Mouse (Mus musculus) forelimb bud, embryonic 11.5 days (tissue): ENCODE data around the gene Hist2h2aa1.
"Not testable (repeated sequence)": the region's sequence is repeated elsewhere in the genome, so short reads cannot be mapped to it uniquely, and the experiment has no call there.

Experiments used
- DNase-seq: peaks from one replicate; pipeline ENCODE4 v3.0.0-alpha.2; 2012; ENCODE audit warnings: low read depth, low spot score

Hist2h2aa1 gene

DNA sequence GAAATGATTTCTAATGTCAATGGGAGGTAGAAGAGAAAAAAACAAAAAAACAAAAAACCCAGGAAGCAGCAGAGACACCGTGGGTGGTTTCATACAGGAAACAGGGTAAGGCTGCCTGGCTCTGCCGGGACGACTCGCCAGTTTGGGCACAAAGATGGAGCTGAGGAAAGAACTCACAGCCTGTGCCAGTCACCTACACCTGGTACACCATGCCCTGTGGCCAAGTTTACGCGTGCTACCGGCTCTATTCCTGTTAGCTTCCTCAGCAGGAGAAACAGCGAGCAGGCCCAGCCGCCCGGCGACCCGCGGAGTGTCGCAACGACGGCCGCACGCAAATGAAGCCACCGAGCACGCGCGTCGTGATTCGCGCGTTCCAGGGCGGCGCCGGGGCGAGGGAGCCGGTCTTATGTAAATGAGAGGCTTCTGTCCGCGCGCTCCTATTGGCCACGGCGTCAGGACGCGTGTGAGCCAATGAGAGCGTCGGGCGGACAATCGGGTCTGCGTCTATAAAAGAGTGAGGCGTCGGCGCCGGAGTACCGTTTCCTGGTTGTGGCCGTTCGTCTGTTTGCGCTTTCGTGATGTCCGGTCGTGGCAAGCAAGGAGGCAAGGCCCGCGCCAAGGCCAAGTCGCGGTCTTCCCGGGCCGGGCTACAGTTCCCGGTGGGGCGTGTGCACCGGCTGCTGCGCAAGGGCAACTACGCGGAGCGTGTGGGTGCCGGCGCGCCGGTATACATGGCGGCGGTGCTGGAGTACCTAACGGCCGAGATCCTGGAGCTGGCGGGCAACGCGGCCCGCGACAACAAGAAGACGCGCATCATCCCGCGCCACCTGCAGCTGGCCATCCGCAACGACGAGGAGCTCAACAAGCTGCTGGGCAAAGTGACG lies at the start of gene Hist2h2aa1:
Hist2h2aa1 (plus strand) TSS at position 495 of the 884 bp plus-strand sequence.
- peak; percentile 76 for DNase-seq

DNA sequence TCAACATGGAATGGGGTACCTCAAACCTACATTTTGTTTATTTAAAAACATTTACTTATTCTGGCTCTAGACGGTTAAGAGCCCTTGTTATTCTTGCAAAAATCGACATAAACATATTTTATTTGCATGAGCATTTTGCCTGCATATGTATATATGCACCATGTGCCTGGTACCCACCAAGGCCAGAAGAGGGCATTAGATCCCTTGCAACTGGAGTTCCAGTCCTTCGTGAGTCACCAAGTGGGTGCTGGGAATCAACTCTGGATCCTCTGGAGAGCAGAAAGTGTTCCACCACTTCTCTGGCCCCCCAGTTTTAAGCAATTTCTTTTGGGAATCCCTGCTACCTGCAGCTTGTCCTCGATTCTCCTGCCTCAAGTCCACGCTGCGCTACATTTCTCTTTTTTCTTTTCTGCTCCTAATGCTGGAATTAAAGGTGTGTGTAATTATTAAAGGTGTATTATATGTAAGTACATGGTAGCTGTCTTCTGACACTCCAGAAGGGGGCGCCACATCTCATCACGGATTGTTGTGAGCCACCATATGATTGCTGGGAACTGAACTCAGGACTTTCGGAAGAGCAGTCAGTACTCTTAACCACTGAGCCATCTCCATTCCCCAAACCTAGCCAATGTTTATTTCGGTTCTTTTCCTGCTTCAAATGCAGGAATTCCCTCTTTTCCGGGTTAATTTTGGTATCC lies 49.5 kb upstream of the Hist2h2aa1 start:
- no peak for DNase-seq

DNA sequence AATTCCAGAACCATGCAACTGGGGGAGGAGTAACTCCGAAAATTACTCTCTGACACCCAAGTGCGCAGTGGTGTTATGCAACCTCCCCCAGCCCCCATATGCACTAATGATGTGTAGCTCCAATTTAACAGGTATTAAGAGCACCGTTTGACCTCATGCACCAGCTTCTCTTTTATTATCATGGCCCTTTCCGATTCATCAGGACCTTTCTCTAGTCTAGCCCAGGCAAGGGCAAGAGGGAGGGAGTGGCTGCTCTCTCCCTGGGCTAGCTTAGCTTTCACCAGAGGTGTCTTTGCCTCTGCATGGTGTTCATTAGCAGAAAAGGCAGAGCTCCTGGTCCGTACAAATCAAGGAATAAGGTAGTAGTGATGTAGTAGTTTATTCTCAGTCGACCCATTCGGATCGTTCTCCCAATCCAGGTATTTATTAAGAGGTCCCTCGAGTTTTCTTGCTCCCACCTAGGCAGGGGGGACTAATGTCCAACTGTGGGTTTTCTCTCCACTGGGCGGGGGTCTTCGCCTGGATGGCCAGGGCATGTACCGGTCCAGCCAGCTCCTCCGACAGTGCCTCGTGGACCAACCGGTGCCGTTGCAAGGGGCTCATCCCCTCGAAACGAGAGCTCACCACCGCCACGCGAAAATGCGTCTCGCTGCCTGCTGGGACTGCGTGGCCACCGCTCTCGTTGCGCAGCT lies 48.7 kb upstream of the Hist2h2aa1 start:
- DNase-seq: no peak

DNA sequence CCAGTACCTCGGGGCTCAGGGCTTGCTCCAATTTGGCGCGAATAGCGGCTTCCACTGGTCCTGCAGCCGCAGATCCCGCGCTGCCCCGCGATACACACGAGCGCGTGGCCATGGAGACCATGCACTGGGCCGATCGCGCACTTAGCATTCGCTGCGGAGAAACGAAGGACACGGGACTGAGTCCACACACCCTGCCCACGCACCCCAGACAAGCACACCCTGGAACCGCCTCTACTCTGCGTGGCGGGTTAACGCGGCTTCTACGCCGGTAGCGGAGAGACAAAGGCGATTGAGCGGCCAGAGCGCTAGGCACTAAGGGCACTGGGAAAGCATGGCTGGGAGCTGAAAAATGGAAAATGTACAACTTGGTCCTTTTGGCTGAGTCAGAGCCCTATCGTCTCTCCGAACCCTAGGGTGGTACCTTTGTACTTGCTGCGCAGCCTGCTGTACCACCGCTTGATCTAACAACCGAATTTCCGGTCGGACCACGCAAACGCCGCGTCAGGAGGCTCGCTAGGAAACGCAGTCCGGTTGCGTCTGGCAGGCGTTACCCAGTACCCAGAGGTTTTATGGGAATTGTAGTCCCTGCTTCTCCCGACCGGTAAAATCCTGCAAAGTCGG lies 48.1 kb upstream of the Hist2h2aa1 start:
- peak; percentile 92 for DNase-seq

DNA sequence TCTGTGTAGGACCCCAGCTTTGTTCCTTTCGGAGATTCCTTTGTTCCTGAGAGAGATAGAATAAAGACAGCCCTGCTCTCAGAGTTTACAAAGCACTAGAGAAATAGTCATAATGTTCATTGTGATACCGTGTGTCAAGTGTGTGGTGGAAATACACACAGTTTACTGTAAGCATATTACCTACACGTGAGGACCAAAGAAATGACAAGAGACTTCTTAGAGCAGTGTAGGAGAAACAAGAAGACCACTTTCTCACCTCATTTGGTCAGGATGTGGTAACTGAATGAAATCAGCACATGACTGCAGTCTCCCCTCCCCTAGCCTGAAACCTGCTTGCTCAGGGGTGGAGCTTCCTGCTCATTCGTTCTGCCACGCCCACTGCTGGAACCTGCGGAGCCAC lies 47.1 kb upstream of the Hist2h2aa1 start:
- no peak for DNase-seq

DNA sequence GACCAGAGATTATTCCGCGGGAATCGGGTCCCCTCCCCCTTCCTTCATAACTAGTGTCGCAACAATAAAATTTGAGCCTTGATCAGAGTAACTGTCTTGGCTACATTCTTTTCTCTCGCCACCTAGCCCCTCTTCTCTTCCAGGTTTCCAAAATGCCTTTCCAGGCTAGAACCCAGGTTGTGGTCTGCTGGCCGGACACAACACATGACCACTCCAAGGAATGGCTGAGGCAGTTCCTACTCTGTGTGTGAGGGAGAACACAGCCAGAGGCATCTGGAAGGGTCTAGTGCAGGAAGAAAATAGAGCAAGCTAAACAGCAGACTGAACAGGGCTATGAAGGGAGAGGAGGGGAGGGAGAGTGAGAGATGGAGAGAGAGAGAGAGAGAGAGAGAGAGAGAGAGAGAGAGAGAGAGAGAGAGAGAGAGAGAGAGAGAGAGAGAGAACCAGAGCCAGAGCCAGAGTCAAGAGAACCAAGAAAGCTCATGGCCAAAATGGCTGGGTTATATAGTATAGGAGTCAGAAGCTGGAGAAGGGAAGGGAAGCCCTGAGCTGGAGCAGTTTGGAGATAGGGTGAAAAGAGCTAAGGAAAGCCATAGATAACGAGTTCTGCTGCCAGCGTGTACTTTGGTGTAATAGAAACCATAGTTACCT lies 46.6 kb upstream of the Hist2h2aa1 start:
- not testable (repeated sequence) for DNase-seq

DNA sequence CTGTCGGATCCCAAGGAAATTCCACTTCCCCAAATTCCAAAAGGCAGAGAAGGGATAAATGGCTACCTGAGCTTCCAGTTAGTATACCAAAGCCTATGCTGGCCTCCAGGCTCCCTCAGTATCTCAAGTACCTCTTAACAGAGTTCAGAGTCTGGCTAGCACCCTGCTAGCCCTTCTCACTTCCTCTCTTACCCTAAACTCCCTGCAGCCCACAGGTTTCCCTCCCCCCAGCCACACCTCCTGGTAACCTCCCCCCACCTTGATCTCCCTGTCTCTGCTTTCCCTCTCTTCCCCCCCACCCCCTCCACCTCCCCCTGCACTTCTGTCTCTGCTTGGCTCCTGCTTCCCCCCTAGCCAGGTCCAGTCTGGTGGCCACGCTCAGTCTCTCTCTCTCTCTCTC lies 45.6 kb upstream of the Hist2h2aa1 start:
- no peak for DNase-seq

DNA sequence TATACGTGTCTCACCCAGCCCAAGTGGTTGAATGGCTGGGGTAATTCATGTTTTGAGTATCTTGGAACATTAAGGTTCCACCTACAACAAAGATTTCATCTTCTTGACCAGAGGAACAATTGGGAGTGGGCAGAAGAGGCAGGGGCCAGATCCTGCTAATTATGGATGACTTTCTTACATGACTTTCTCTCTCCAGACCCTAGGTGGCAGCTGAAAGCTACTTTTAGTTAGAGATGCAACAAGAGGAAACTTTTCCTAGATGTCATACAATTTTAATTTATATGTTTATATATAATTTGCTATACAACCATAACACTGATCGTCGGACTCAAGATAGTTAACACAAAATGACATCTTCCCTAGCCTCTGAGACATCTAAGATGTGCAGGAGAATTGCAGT lies 37.5 kb upstream of the Hist2h2aa1 start:
- DNase-seq: no peak

DNA sequence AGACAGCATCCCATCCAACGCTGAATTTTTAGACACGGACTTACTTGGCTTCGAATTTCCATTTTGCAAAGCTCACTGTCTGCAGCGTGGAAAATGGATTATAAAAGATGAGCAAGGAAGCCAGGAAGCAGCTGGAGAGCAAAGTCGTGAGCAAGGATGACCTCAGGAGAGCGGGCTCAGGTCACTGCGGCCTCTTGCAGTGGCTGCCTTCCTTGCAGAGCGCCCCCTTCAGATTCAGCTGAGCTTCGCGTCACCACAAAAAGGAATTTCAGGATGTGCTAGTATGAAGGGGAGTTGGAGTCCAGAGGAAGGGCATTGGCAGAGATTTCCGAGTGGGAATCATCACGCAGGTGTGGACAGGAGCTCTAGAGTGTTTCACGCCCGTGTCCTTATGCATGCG lies 36.1 kb upstream of the Hist2h2aa1 start:
- no peak for DNase-seq

DNA sequence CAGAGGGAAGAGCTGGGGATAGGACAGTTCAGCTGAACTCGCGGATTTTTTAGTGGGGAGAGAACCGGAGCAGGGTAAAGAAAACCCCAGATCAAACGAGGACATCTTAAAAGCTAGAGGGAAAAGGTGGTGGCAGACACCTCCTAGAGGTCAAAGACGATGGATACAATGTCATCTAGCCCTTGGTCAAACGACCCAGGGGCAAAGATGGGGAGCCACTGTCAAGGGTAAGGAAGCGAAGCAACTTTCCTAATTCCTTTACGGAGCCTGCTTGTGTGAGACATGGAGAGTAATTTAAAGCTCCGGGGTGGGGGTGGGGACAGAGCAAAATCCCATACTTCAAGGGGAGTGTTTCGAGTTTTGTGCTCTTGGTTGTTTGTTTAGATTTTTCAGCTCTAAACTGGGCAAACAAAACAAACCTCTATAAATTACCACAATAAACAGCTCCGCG lies 26.1 kb upstream of the Hist2h2aa1 start:
- peak; percentile 32 for DNase-seq

DNA sequence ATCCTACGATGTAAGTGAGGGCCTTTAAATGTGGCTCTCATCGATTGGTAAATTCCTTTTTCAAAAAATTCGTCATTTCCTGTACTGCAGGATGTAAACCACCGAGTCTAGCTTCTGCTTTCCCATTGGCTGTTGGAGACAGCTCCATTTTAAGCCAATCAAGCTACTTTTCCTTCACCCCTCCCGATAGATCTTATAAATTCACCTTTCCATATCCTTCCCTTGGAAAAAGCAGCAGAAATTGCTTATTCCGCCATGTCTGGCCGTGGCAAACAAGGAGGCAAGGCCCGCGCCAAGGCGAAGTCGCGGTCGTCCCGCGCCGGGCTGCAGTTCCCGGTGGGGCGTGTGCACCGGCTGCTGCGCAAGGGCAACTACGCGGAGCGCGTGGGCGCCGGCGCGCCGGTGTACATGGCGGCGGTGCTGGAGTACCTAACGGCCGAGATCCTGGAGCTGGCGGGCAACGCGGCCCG lies 25.6 kb upstream of the Hist2h2aa1 start, which contains the start of the genes Bola1 and Hist2h2ab:
Bola1 (minus strand) TSS at position 49 of the 470 bp plus-strand sequence.
Hist2h2ab (plus strand) TSS at position 205 of the 470 bp plus-strand sequence.
- DNase-seq: peak; percentile 91

DNA sequence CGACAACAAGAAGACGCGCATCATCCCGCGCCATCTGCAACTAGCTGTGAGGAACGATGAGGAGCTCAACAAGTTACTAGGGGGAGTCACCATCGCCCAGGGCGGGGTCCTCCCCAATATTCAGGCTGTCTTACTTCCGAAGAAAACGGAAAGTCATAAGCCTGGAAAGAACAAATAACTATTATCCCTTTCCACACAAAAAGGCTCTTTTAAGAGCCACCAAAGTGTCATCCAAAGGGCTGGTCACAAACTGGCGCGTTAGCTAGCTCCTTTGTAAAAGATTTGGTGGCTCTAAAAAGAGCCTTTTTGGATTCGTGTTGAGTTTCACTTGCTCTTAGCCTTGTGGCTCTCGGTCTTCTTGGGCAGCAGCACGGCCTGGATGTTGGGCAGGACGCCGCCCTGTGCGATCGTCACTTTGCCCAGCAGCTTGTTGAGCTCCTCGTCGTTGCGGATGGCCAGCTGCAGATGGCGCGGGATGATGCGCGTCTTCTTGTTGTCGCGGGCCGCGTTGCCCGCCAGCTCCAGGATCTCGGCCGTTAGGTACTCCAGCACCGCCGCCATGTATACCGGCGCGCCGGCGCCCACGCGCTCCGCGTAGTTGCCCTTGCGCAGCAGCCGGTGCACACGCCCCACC lies 25.0 kb upstream of the Hist2h2aa1 start:
- DNase-seq: peak; percentile 73

DNA sequence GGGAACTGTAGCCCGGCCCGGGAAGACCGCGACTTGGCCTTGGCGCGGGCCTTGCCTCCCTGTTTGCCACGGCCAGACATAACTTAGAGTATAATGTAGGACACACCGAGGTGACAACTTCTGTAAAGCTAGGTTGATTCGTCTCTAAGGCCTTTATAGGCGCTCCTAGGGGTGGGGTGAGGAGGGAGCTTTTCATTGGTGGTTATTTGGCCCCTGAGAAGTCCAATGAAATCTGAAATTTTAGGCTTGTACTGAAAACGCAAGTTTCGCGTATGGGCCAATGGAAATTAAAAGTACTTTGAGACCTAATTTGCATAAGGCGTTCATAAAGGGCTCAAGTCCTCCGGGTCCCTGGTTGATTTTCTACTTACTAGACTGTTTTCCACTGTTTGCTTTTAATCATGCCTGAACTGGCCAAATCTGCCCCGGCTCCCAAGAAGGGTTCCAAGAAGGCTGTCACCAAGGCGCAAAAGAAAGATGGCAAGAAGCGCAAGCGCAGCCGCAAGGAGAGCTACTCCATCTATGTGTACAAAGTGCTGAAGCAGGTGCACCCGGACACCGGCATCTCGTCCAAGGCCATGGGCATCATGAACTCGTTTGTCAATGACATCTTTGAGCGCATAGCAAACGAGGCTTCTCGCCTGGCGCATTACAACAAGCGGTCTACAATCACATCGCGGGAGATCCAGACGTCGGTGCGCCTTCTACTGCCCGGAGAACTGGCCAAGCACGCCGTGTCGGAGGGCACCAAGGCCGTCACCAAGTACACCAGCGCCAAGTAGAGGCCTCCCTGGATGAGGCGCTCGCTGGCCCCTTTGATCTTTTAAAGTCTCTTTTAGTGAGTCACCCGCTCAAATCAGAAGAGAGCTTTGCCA lies 24.3 kb upstream of the Hist2h2aa1 start, which contains the start of the genes Hist2h2ac and Hist2h2be:
Hist2h2ac (minus strand) TSS at position 116 of the 875 bp plus-strand sequence.
Hist2h2be (plus strand) TSS at position 355 of the 875 bp plus-strand sequence.
- peak; percentile 93 for DNase-seq

DNA sequence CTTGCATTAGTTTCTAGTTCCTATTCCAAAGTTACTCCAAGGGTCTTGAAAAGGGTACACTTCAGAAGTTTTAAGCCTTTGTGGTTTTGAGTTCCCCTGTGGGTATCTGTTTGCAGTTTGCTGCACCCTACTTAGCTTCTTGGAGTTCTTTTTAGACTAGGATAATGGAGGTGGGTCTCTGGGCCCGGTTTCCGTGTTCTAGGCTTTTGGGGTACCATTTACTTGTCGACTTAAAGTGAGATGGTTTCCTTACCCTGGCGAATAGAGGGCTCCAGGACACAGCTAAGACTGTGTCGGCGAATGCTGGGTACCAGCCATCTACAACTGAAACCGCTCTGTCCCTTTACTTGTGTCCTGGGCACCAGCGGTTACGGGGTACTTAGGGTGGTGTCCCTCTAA lies 23.7 kb upstream of the Hist2h2aa1 start:
- no peak for DNase-seq

DNA sequence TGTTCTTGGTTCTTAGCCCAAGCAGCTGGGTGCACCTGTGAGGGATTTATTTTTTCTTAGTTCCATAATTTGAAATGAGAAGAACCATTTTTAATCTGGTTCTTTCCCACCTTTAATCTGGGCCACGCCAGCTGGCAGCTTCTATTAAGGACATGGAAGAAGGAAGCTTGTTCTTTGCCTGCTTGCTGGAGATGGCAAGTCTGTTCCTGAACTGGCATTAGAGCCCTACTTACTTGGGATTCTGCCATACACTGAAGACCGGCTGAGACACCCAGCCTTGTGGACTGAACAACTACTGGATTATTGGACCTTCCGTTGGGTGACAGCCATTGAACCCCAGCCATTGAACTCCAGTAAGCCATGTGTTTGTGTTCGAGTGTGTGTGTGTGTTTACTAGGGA lies 22.5 kb upstream of the Hist2h2aa1 start:
- DNase-seq: no peak

DNA sequence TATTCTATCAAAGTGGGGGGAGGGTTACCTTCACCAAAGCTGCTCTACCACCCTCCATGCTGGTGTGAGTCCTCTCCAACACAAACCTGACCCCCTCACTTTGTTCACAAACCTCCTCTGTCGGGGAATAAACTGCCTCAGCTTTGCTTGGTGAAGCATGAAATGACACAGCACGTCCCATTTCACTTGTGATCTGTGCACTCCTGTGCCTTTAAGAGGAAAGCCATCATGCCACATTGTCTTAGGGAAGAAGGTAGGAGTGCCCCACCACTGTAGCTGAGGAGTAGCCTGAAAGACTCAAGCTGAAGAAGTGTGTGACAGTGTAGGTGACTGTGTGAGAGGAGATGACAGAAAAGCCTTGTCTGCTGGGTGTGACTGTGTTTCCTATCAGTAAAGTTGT lies 19.9 kb upstream of the Hist2h2aa1 start:
- DNase-seq: no peak

DNA sequence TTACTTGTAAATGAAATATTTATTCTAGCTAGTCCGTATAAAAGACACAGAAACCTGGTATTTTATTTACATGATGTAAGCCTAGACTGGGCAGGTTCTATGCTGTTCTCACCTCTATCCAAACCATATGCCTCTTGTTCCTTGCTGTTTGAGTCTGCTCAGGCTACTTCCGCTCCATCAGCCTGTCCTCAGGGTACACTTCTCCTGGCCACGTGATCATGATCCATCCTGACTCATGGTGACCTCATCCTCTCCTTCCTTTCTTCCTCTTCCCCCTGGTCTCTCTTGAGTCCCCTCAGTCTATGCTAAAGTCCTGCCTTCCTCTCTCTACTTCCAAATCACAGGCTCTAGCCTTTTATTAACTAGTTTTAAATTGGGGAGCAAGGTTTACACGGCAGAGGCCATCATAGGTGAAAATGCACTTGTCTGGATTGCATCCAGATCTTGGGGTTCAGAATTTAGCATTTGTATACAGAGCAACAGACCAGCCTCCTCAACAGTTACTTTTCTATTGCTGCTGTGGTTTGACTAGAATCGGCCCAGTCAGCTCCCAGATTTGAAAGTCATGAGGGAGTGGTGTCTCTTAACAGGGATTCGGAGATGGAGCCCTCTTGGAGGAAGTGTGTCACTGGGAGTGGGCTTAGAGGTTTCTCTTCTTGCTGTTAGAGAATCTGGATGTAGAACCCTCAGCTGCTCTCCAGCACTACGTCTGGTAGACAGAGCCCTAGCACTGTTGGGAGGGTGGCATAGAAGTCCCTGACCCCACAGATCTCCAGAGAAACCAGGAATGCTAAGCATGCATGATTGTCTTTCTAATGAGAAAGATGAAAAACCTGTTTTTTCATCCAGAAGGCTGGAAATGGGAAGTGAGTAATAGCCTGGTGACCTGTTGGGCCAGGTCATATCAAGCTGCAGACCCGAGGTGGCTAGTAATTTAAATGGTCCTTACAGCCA lies 18.3 kb upstream of the Hist2h2aa1 start:
- no peak for DNase-seq

DNA sequence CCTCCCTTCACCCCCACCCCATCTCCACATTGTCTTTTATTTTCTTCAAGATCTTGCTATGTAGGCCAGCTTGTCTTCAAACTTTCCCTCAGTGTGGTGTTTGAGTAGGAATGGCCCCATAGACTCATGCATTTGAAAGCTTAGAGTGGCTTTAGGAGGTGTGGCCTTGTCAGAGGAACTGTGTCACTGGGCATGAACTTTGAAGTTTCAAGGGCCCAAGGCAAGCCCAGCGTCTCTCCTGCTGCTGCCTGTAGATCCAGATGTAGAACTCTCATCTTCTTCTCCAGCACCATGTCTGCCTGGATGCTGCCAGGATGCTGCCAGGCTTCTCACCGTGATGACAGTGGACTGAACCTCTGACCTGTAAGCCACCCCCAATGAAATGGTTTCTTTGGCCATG lies 16.5 kb upstream of the Hist2h2aa1 start:
- DNase-seq: no peak
